Mouse (Mus musculus): ENCODE measurements around the gene Tmem63a.

The Tmem63a gene

GRCm38 (mm10) chr1:181010171-181010932 lies 68.2 kb downstream of the Tmem63a start:
- no peak for DNase-seq

- DNase-seq = no peak
Observed at GRCm38 (mm10) chr1:181011601-181012000, 69.5 kb downstream of the Tmem63a start.

- DNase-seq = no peak
Observed at GRCm38 (mm10) chr1:181012416-181012815, 70.3 kb downstream of the Tmem63a start.

- no peak for DNase-seq
Observed at GRCm38 (mm10) chr1:181013446-181013845, 71.3 kb downstream of the Tmem63a start.

GRCm38 (mm10) chr1:181014731-181015500 lies 72.8 kb downstream of the Tmem63a start:
- no peak for DNase-seq

GRCm38 (mm10) chr1:181015558-181015957 lies 73.4 kb downstream of the Tmem63a start:
- DNase-seq = peak in 1 of 2 experiments; percentile 24

GRCm38 (mm10) chr1:181016045-181016444 lies 73.9 kb downstream of the Tmem63a start:
- DNase-seq = no peak

- DNase-seq = peak; percentile 63 to 78
Observed at GRCm38 (mm10) chr1:181016532-181017131, 74.5 kb downstream of the Tmem63a start.

GRCm38 (mm10) chr1:181017212-181017711 lies 75.1 kb downstream of the Tmem63a start:
- peak; percentile 84 to 86 for DNase-seq

GRCm38 (mm10) chr1:181017890-181018420 lies 75.8 kb downstream of the Tmem63a start:
- DNase-seq = no peak

- no peak for DNase-seq
Observed at GRCm38 (mm10) chr1:181020756-181021487, 78.8 kb downstream of the Tmem63a start, which contains the start of gene Ephx1. Gene Ephx1 (minus strand): TSS chr1:181020904.

- DNase-seq = no peak
Observed at GRCm38 (mm10) chr1:181021488-181021865, 79.3 kb downstream of the Tmem63a start.

GRCm38 (mm10) chr1:181022265-181022664 lies 80.1 kb downstream of the Tmem63a start:
- DNase-seq = peak; percentile 47 to 69
